Mouse (Mus musculus): ENCODE measurements at regions not wholly inside any gene's neighbourhood (a gene's known extent, or its start where the extent isn't known, plus 50 kb on each side); places are given as distances from the start of the nearest gene placed in this dataset.

GRCm38 (mm10) chr4:87359004-87359403, 128.7 kb upstream of the Slc24a2 start:
- no peak for TF ChIP-seq POLR2A (IDR thresholded peaks at IDR 0.05; ENCODE audit: low read depth, low read length)
- no peak for TF ChIP-seq CTCF (IDR thresholded peaks at IDR 0.05; ENCODE audit: extremely low read depth, insufficient read depth, insufficient read length, insufficient replicate concordance)

Measured in spleen, adult 2 months (tissue).